Mouse (Mus musculus) embryonic fibroblast, embryonic 13.5 days (primary cell): ENCODE measurements at regions not wholly inside any gene's neighbourhood (a gene's known extent, or its start where the extent isn't known, plus 50 kb on each side); places are given as distances from the start of the nearest gene placed in this dataset.

Experiments used
- H3K27ac ChIP-seq: 2 replicates; pipeline ENCODE4 v1.5.1; 2012; ENCODE audit warnings: low read length, control low read depth, inconsistent platforms; ENCODE audit not compliant: insufficient read depth
- H3K4me1 ChIP-seq: 2 replicates; pipeline ENCODE4 v1.6.1; 2011; ENCODE audit warnings: low read length; ENCODE audit not compliant: control insufficient read depth, insufficient read depth
- H3K4me3 ChIP-seq: 2 replicates; pipeline ENCODE4 v1.5.1; 2011; ENCODE audit warnings: mild to moderate bottlenecking, control low read depth, low read length; ENCODE audit not compliant: insufficient read depth
- CTCF ChIP-seq: IDR thresholded peaks from 2 replicates; pipeline ENCODE4 v1.5.1; 2011; ENCODE audit warnings: mild to moderate bottlenecking, control low read depth, low read length, moderate library complexity, borderline replicate concordance; ENCODE audit not compliant: insufficient read depth
- POLR2A ChIP-seq: IDR thresholded peaks from 2 replicates; pipeline ENCODE4 v1.6.1; 2011; ENCODE audit warnings: low read depth, mild to moderate bottlenecking, control low read depth, low read length, moderate library complexity

DNA sequence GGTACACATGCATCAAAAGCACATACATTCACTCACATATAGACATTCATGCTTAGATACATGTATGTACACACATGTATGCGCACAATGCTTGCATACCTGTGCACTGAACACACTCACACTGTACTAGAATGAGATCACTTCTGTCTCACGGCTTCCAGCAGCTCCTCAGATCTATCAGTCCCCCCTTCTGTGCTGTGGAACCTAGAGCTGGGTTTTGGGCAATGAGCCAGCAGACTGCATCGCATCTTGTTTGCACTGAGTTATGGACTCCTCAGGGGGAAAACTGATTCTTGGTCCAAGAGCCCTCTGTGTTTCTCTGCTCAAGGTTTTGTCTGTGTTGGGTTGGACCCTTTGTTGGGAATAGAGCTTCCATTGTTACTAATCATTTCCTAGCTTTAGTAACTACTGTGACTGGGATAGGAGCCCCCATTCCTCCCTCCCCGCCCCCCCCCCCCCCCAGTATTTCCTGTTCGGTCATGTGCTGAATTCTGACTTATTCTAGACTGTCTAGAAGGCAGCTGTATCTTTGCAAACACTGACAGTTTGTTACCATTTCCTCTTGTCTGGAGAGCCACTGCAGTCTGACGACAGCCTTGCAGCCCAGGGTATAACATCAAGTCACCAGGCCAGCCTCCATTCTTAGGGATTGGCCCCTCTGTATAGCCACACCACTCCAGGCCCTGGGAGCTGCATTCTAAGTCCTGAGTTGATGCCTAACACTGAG is 101.3 kb downstream of the Tpra1 start:
- TF ChIP-seq CTCF (no peak), POLR2A (no peak)
- H3K4me1 ChIP-seq, result 0 out of 2 replicates have a peak, but pooled peaks cover 5% of the 10 kb centered on the region
- H3K4me3 ChIP-seq, result no peak overlapping the region
- no peak overlapping the region for H3K27ac ChIP-seq

- TF ChIP-seq CTCF (no peak), POLR2A (no peak)
- no peak overlapping the region for H3K27ac ChIP-seq
- 0 out of 2 replicates have a peak, but pooled peaks cover 5% of the 10 kb centered on the region for H3K4me1 ChIP-seq
- no peak overlapping the region for H3K4me3 ChIP-seq
Measured at GRCm38 (mm10) chr6:89005094-89005493, 103.0 kb downstream of the Tpra1 start.

GRCm38 (mm10) chr6:89006997-89007396 is 104.9 kb downstream of the Tpra1 start:
- Histone ChIP-seq H3K27ac (peak overlapping the region; percentile 4; the same call in 1 of the 2 replicates), H3K4me1 (0 out of 2 replicates have a peak, but pooled peaks cover 8% of the 10 kb centered on the region), H3K4me3 (no peak overlapping the region)
- TF ChIP-seq POLR2A, result no peak
- TF ChIP-seq CTCF, result no peak

- H3K4me3 ChIP-seq, result no peak overlapping the region
- 0 out of 2 replicates have a peak, but pooled peaks cover 8% of the 10 kb centered on the region for H3K4me1 ChIP-seq
Measured at GRCm38 (mm10) chr6:89007516-89007915, 105.5 kb downstream of the Tpra1 start.

GRCm38 (mm10) chr6:89008614-89009171 is 106.6 kb downstream of the Tpra1 start:
- TF ChIP-seq POLR2A (no peak; the same call in 1 of the 2 replicates), CTCF (no peak)
- H3K4me1 ChIP-seq, result 0 out of 2 replicates have a peak, but pooled peaks cover 8% of the 10 kb centered on the region
- H3K4me3 ChIP-seq, result no peak overlapping the region
- no peak overlapping the region for H3K27ac ChIP-seq

More at GRCm38 (mm10) chr6:89007516-89007915, 105.5 kb downstream of the Tpra1 start:
- no peak for TF ChIP-seq CTCF
- no peak for TF ChIP-seq POLR2A
- H3K27ac ChIP-seq, result peak overlapping the region; percentile 4; the same call in 1 of the 2 replicates

GRCm38 (mm10) chr6:89012998-89013689 is 111.1 kb downstream of the Tpra1 start:
- Histone ChIP-seq H3K4me1 (0 out of 2 replicates have a peak, but pooled peaks cover 3% of the 10 kb centered on the region), H3K4me3 (no peak overlapping the region), H3K27ac (no peak overlapping the region)
- no peak for TF ChIP-seq CTCF
- no peak for TF ChIP-seq POLR2A

DNA sequence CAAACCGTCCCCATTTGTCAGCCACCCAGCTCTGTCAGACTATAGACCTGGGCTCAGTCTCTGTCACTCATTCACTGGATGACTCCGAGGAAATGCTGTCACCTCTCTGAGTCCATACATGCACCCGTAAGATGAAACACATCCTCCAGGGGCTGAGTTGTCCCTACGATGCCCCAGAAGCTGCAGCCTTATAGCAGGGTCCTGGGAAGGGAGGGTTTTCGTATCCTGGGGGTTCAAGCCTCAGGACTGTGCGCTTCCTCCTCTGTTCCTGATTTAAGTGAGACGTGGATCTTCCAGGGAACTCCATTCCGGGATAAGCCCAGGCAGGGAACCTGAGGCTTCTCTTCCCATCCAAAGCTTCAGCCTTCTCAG is 111.6 kb downstream of the Tpra1 start:
- Histone ChIP-seq H3K4me3 (no peak overlapping the region), H3K27ac (no peak overlapping the region), H3K4me1 (0 out of 2 replicates have a peak, but pooled peaks cover 3% of the 10 kb centered on the region)
- TF ChIP-seq POLR2A (no peak), CTCF (no peak)

DNA sequence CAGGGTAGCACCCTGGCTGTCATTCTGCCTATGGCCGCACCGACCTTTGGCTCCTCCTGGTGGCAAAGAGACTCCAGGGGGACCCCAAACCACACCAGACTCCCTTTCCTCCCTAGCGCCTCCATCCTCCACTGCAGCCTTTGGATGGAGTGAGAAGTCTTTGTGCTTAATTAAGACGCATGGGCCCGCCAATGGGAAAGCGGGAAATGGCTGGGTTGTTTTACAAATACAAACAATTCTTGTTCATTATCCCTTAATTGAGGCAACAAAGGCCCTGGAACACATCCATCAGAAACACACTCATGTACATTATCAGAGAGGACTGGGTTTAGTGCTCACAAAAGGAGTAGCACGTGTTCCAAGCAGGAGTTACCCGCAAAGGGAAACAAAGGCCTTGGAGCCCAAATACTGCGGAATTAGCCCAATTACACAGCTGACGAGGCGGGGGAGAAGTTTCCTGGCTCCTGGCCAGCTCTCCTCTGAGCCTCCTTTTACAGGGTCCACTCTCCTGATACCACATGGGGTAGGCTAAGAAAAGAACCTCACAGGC is 122.1 kb downstream of the Tpra1 start:
- TF ChIP-seq CTCF (no peak), POLR2A (no peak)
- H3K4me3 ChIP-seq, result no peak overlapping the region

GRCm38 (mm10) chr6:89033433-89034298 is 131.6 kb downstream of the Tpra1 start:
- Histone ChIP-seq H3K4me3 (no peak overlapping the region), H3K4me1 (no peaks in the 10 kb centered on the region), H3K27ac (no peak overlapping the region)
- TF ChIP-seq POLR2A (no peak), CTCF (no peak)

More for the DNA sequence above, 122.1 kb downstream of the Tpra1 start:
- H3K27ac ChIP-seq, result no peak overlapping the region
- no peaks in the 10 kb centered on the region for H3K4me1 ChIP-seq
